8 mouse cellular contexts compared by ENCODE assay signal in genomic region chr2:58282259-58282910, GRCm38 (mm10).
DNase-seq lines count a peak whose midpoint lies in the region; ATAC-seq lines count a peak whose summit lies in the region.

No protein-coding gene starts in this region.

- peak; percentile 83 for ATAC-seq in forebrain, embryonic 13.5 days
- ATAC-seq in limb, embryonic 13.5 days (ENCODE audit: low FRiP score, low read depth), result peak; percentile 40; the same call in 1 of the 2 replicates
- ATAC-seq in neural tube, embryonic 11.5 days (ENCODE audit: insufficient read depth, low FRiP score, low TSS enrichment), result peak; percentile 79; the same call in 1 of the 2 replicates

- H3K27ac ChIP-seq in forebrain, embryonic 13.5 days, result no peak overlapping the region
- no peak overlapping the region for H3K27ac ChIP-seq in limb, embryonic 13.5 days
- no peak overlapping the region for H3K27ac ChIP-seq in neural tube, embryonic 11.5 days (ENCODE audit: low read depth, low read length)

- DNase-seq in urinary bladder, postnatal 14 days (ENCODE audit: low spot score), result peak; percentile 58
- no peak for DNase-seq in urinary bladder, postnatal 10 days (ENCODE audit: low spot score)
- peak; percentile 7 for DNase-seq in c-Kit-positive CD71-positive TER-119-negative erythroid progenitor cells, embryonic 14.5 days (ENCODE audit: low read depth)
- peak; percentile 6 for DNase-seq in hindlimb bud, embryonic 11.5 days (ENCODE audit: extremely low spot score, low read depth, low spot score)
- peak; percentile 71 for DNase-seq in neural tube, embryonic 11.5 days (ENCODE audit: low spot score)
- DNase-seq in thymus, postnatal 0 days (ENCODE audit: low spot score), result peak; percentile 74

- H3K4me2 ChIP-seq in forebrain, embryonic 13.5 days, result no peak overlapping the region
- H3K4me2 ChIP-seq in limb, embryonic 13.5 days (replicated peaks), result no peak overlapping the region
- no peak overlapping the region for H3K4me2 ChIP-seq in neural tube, embryonic 11.5 days (ENCODE audit: low read depth)

- 54% methylated on average over 8 of the region's 8 CpGs for WGBS in forebrain, embryonic 13.5 days
- 54% methylated on average over 8 of the region's 8 CpGs for WGBS in limb, embryonic 13.5 days
- WGBS in neural tube, embryonic 11.5 days, result 59% methylated on average over 8 of the region's 8 CpGs

- H3K36me3 ChIP-seq in forebrain, embryonic 13.5 days (ENCODE audit: poor library complexity, severe bottlenecking), result no peaks in the 10 kb centered on the region
- no peaks in the 10 kb centered on the region for H3K36me3 ChIP-seq in limb, embryonic 13.5 days
- H3K36me3 ChIP-seq in neural tube, embryonic 11.5 days (ENCODE audit: control insufficient read depth, insufficient read depth, low read length), result no peaks in the 10 kb centered on the region

- H3K9ac ChIP-seq in forebrain, embryonic 13.5 days, result no peak overlapping the region
- H3K9ac ChIP-seq in limb, embryonic 13.5 days, result no peak overlapping the region
- no peak overlapping the region for H3K9ac ChIP-seq in neural tube, embryonic 11.5 days (ENCODE audit: low read length)

- no peaks in the 10 kb centered on the region for H3K9me3 ChIP-seq in forebrain, embryonic 13.5 days (replicated peaks)
- H3K9me3 ChIP-seq in limb, embryonic 13.5 days, result no peaks in the 10 kb centered on the region
- H3K9me3 ChIP-seq in neural tube, embryonic 11.5 days (ENCODE audit: control insufficient read depth, low read length), result no peaks in the 10 kb centered on the region

- no peak overlapping the region for H3K4me3 ChIP-seq in forebrain, embryonic 13.5 days
- no peak overlapping the region for H3K4me3 ChIP-seq in limb, embryonic 13.5 days
- H3K4me3 ChIP-seq in neural tube, embryonic 11.5 days (ENCODE audit: low read depth, low read length), result no peak overlapping the region

- no peaks in the 10 kb centered on the region for H3K4me1 ChIP-seq in forebrain, embryonic 13.5 days
- H3K4me1 ChIP-seq in limb, embryonic 13.5 days, result no peaks in the 10 kb centered on the region
- no peaks in the 10 kb centered on the region for H3K4me1 ChIP-seq in neural tube, embryonic 11.5 days (ENCODE audit: control insufficient read depth, insufficient read depth, low read length)

- H3K27me3 ChIP-seq in forebrain, embryonic 13.5 days, result no peaks in the 10 kb centered on the region
- no peaks in the 10 kb centered on the region for H3K27me3 ChIP-seq in limb, embryonic 13.5 days
- H3K27me3 ChIP-seq in neural tube, embryonic 11.5 days (ENCODE audit: control insufficient read depth, insufficient read depth, low read length), result no peaks in the 10 kb centered on the region
